Mouse (Mus musculus) left cerebral cortex, adult 9 months (tissue): ENCODE measurements around the gene Tap2.
A peak's percentile ranks its signal among the peaks of the same experiment; 100 is the strongest.
"Not testable (repeated sequence)": the region's sequence is repeated elsewhere in the genome, so short reads cannot be mapped to it uniquely, and the experiment has no call there.

Source experiments
- DNase-seq, 2 experiments: peaks; one replicate each; pipeline ENCODE4 v3.0.0; 2022; ENCODE audit warnings: low spot score in 2 of 2

Gene Tap2

DNA sequence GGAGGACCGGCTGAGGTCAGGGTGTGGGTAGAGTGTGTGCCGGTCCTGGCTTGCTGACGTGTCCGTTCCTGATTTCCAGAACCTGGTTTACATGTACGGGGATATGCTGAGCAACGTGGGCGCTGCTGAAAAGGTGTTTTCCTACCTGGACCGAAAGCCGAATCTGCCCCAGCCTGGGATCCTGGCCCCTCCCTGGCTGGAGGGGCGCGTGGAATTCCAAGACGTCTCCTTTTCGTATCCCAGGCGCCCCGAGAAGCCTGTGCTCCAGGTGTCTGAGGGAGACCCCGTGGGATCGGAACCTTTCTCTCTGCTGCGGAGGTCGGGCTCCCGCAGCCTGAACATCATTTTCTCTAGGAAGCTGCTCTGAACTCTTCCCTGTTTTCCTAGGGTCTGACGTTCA lies 10.6 kb downstream of the Tap2 start:
- no peak for DNase-seq

DNA sequence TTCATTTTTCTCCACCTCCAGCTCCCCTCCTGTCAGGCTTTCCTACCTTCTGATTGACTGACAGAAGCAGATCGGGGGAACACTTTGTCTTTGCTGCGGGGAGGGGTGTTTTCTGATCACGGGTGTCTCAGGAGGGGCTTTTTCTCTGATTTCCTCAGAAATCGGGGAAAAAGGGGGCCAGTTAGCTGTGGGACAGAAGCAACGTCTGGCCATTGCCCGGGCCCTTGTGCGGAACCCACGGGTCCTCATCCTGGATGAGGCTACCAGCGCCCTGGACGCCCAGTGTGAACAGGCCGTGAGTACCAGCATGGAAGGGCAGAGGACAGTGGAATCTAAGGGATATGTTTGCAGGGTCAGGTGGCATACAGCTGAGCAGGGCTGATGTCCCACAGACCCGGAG lies 11.8 kb downstream of the Tap2 start:
- DNase-seq = no peak

DNA sequence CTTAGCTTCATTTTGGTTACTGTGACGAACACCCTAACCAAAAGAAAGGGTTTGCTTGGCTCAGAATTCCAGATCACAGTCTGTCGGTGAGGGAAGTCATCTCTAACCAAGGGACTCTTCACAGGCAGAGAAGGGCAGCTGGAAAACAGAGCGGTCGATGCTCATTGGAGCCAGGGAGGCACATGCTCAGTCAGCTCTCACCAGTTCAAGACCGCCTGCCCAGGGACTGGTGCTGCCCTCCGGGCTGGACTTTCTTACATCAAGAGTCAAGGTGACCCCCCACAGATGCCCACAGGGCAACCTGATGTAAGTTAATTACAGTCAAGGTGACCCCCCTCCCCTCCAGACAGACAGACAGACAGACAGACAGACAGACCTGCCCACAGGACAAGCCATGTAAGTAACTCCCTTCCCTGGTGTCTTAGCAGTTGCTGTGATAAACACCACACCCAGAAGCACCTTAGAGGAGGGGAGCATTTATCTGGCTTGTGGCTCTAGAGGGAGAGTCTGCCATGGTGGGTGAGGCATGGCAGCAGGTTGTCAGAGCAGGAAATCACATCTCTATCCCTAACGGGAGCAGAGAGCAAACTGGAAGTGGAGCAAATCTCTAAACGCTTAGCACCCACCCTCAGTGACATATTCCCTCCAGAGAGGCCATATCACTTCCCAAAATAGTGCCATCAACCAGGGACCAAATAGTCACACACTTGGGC lies 14.0 kb downstream of the Tap2 start:
- DNase-seq = no peak

DNA sequence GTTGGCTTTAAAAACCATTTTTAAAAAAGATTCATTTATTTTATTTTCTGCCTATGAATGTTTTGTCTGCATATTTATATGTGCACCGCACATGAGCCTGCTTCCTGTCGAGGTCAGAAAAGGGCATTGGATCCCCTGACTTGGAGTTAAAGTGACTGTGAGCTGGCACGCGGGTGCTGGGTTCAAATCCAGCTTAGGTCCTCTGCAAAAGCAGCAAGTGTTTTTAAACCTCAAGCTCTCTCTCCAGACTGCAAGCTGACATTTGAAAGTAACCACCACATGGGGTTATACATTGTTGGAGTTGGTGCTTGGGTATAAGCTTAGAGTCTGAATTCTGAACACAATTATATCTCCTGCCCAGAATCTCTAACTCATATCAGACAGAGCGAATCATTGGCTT lies 14.7 kb downstream of the Tap2 start:
- no peak for DNase-seq

DNA sequence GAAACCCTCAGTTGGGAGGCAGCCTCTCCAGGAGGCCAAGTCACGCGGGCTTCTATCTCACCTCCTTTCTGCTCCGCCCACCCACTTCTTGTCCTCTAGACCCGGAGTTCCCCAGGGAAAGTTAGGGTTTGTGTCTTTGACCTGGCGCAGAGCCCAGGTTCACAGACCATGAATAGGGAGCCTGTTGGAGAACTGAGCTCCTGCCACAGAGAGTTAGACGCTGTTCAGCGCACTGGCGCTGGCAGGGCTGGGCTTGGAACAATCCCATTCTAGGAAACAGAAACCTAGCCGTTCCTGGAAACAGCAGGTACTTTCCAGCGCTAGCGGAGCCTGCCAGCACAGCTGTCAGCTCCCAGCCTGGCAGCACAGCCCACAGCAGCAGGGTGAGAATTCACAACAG lies 15.3 kb downstream of the Tap2 start:
- peak in 1 of 2 experiments; percentile 56 for DNase-seq

DNA sequence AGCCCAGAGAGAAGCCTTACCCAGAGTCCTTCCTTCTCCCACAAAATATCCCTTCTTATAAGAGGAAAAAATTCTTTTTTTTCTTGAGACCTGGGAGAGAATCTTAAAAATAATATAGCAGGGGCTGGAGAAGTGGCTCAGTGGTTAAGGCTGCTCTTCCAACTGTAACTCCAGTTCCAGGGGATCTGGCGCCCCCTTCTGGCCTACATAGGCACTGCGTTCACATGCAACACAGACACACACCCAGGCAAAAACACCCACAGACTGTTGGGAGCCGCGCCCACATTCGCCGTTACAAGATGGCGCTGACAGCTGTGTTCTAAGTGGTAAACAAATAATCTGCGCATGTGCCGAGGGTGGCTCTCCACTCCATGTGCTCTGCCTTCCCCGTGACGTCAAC lies 15.8 kb downstream of the Tap2 start:
- DNase-seq = not testable (repeated sequence)

DNA sequence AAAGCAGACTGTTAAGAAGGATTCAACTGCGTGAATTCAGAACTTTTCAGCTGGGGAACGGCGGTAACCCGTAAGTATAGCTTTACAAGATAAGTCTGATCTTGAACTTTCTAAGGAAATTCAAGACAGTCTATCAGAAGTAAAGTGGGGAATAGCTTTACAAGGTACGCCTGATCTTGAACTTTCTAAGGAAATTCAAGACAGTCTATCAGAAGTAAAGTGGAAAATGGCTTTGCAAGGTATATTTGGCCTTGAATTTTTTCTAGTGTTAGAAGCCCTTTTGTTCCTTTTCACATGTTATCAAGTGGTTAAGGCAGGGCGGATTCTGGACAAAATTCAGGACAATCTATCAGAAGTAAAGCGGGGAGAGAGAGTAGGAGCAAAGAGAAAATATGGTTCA lies 16.5 kb downstream of the Tap2 start:
- DNase-seq = peak; percentile 45 to 58

DNA sequence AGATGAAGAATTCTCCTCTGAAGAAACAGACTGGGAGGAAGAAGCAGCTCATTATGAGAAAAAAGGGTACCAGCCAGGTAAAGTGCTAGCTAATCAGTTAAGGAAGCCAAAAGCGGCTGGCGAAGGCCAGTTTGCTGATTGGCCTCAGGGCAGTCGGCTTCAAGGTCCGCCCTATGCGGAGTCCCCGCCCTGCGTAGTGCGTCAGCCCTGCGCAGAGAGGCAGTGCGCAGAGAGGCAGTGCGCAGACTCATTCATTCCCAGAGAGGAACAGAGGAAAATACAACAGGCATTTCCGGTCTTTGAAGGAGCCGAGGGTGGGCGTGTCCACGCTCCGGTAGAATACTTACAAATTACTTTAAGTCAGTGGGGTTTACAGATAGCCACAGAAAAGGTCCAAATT lies 17.1 kb downstream of the Tap2 start:
- not testable (repeated sequence) for DNase-seq

DNA sequence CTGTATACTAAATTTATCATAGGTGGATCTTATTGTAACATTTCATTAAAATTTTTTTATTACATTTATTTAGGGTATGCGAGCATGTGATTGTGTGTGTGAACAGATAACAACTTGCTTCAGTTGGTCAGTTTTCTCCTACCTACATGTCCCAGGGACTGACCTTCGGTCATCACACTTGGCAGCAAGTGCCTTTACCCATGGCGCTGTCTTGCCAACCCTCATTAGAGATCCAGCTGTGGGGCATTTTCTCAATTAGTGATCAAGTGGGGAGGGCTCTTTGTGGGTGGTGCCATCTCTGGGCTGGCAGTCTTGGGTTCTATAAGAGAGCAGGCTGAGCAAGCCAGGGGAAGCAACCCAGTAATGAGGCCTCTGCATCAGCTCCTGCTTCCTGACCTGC lies 21.5 kb downstream of the Tap2 start:
- DNase-seq = no peak

DNA sequence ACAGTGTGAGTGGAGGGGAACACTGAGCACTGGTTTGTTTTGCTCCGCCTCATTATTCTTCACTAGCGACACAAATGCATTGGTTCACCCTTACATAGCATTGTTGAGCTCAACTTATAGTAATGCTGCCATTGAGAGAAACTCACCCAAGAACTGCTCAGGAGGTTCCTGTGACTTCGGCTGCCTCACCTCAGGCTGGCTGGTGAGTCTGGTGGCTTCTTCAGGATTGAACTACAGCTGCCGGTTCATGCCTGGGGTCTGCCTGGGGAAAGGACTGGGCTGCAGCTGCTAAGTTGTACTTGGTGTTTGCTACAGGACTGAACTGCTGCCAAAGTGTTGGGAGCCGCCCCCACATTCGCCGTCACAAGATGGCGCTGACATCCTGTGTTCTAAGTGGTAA lies 22.1 kb downstream of the Tap2 start:
- DNase-seq = no peak

DNA sequence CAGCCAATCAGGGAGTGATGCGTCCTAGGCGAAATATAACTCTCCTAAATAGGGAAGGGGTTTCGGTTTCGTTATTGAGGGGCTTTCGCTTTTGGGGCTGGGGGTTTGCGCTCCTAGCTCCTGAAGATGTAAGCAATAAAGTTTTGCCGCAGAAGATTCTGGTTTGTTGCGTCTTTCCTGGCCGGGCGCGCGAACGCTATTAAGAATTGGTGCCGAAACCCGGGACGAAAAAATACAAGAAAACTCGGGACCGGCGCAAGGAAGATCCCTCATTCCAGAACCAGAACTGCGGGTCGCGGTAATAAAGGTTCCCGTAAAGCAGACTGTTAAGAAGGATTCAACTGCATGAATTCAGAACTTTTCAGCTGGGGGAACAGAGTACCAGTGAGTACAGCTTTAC lies 22.6 kb downstream of the Tap2 start:
- DNase-seq = not testable (repeated sequence)

DNA sequence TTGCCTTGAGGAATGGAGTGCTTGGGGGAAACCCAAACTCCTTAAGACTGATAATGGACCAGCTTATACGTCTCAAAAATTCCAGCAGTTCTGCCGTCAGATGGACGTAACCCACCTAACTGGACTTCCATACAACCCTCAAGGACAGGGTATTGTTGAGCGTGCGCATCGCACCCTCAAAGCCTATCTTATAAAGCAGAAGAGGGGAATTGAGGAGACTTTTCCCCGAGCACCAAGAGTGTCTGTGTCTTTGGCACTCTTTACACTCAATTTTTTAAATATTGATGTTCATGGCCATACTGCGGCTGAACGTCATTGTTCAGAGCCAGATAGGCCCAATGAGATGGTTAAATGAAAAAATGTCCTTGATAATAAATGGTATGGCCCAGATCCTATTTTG lies 27.6 kb downstream of the Tap2 start:
- peak in 1 of 2 experiments; percentile 20 for DNase-seq

DNA sequence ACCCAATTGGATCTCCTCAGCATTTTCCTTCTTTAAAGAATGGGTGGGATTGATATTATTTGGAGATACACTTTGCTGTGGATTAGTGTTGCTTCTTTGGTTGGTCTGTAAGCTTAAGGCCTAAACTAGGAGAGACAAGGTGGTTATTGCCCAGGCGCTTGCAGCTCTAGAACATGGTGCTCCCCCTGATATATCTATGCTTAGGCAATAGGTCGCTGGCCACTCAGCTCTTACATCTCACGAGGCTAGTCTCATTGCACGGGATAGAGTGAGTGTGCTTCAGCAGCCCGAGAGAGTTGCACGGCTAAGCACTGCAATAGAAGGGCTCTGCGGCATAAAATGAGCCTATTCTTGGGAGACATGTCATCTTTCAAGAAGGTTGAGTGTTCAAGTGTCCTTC lies 28.7 kb downstream of the Tap2 start:
- not testable (repeated sequence) for DNase-seq

DNA sequence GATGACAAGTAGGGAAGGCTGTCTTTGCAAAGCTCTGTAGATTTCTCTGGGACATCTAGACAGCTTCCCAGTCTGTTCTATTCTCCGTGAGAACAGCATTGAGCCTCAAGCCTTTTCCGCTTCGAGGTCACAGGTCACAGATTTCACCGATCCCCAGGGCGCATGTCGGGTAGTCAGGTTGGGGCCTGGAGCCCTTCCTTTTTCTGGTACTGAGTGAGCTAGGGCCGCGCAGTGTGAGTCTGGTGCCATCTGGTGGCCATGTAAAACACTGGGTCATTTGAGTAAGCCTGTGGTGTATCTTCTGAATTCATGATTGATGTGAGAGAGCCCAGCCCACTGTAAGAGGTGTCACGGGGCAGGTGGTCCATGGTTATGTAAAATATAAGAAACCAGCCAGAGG lies 31.6 kb downstream of the Tap2 start:
- peak in 1 of 2 experiments; percentile 78 for DNase-seq

DNA sequence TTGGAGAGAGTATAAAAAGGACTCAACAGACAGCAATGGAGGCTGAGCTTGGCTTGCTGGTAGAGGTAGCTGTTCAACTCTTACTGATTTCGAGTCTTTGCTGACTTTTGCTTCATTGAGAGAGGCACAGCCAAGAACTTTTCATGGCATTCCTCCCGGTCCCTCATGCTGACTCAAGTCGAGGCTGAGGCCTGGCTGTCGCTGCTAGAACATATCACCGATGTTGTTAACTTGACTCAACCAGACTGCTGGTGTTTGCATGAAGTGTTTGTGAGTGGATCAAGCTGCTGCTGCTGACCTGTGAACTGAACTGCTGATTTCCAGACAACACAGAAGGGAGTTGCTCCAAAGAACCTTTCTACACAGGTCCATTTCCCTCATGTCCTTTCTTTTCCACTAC lies 33.4 kb downstream of the Tap2 start:
- no peak for DNase-seq

DNA sequence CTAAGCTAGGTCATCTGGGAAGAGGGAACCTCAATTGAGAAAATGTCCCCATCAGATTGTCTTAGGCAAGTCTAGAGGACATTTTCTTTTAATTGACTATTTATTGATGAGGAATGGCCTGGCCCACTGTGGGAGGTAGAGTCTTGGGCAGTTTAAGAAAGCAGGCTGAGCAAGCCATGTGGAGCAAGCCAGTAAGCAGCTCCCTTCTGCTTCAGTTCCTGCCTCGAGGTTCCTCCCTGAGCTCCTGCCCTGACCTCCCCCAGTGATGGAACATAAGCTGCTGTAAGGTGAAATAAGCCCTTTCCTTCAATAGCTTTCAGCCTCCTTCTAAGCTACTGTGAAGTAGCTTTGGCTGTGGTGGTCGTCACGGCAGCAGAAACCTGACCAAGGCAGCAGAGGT lies 34.4 kb downstream of the Tap2 start:
- DNase-seq = no peak

DNA sequence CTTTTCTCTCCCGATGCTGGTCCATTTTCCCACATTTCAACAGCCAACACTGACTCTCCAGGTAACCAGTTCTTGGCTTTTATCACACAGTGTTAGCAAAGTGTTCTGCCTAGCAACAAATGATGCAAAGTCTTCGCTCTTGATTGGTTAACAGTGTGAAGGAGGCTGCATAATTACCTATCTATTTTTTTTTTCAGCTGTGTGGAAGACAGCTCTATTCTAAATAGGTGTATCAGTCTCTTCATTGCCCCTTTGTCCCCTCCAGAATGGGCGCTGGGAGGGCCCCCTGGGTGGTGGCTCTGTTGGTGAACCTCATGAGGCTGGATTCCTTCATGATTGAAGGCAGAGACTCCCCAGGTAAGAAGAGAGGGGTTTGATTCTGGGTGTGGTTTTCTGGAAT lies 35.4 kb downstream of the Tap2 start, which contains the start of gene H2-Ob:
H2-Ob (plus strand) TSS at position 198 of the 400 bp plus-strand sequence.
- peak in 1 of 2 experiments; percentile 58 for DNase-seq

DNA sequence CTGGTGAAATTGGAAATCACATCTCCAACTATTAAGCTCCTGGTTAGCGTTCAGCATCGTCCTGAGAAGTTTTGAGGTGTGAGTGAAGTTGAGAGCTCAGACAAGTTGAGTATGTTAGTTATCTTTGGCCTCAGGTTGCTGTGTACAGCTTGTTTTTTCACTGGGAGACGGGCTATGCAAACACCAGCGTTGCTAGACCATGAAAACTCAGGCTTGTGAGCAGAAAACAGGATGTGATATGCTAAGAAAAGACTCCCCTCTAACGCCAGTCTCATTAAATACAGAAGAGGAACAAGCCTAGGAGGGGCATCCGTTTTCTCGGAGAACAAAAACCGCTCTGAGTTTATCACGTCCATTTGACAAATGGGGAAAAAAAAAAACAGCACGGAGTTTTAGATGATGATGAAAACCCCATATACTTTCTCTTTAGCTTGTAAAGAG lies 36.3 kb downstream of the Tap2 start:
- no peak for DNase-seq

DNA sequence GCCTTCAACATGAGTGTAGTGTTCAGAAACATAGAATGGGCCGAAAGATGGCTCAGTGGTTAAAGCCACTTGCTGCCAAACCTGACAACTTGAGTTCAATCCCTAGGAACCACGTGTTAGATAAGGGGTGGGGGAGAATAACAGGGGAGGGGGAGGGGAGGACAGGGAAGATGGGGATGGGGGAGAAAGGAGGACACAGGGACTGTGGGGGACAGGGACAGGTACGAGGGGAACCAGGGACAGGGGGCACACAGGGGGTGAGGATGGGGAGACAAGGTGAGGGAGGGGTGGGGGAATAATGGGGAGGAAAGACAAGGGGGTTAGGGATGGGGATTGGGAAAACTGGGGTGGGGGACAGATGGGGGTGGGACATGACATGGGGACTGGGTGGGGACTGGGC lies 37.0 kb downstream of the Tap2 start:
- DNase-seq = no peak

DNA sequence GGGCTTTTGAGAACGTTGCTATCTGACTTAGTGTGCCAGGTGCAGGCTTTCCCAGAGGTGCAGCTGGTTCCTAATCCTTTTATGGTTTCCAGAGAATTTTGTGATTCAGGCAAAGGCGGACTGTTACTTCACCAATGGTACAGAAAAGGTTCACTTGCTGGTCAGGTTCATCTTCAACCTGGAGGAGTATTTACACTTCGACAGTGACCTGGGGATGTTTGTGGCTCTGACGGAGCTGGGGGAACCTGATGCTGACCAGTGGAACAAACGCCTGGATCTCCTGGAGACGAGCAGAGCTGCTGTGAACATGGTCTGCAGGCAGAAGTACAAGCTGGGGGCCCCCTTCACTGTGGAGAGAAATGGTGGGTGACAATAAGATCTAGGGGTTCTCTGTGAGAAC lies 37.6 kb downstream of the Tap2 start:
- no peak for DNase-seq

DNA sequence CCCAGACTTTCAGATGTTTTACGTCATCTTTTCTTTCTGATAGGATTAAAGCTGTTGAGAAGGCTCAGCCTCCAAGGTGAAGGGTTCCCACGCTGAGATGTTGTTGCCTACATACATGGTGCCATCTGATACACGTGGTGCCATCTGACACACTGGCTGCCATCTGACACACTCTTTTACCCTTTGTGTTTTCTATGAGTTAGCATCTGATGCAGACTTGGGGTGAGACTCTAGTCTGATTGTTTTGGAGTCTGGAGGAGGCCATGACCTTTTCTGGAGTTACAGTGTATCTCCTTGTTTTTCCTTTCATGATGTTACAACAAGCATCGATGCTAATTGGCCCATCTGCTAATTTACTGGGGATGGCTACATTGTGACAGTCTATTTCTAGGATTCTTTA lies 41.3 kb downstream of the Tap2 start:
- no peak for DNase-seq

DNA sequence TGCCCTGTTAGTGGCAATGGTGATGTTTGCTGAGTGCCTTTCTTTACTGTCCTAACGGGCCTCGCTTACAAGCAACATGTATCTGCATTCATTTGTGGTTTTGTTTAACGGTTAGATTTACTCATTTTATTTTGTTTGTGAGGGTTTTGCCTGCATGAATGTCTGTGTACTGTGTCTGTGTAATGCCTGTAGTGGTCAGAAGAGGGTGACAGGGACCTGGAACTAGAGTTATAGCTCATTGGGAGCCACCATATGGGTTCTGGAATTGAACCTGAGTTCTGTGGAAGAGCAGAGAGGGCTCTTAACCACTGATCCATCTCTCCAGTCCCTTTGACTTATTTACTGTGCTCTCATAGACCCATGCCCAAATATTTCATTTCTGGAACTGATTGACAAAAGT lies 43.7 kb downstream of the Tap2 start:
- no peak for DNase-seq

DNA sequence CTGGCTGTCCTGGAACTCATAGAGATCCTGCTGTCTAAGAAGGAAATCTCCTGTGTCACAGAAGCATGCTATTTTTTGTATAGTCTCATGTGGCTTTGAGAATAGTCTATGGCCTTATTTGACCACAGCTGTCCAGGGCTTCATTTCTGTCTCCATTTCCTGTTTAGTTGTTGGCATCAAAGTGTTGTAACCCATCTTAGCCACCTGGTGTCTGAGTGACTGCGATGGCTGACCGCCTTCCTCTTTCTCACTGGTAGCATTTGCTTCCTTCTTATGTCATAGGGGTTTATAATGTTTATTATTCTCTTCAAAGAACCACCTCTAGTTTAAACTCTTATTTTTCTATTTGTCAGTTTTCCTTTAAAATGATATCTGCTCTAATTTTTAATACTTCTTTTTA lies 45.4 kb downstream of the Tap2 start:
- DNase-seq = no peak

DNA sequence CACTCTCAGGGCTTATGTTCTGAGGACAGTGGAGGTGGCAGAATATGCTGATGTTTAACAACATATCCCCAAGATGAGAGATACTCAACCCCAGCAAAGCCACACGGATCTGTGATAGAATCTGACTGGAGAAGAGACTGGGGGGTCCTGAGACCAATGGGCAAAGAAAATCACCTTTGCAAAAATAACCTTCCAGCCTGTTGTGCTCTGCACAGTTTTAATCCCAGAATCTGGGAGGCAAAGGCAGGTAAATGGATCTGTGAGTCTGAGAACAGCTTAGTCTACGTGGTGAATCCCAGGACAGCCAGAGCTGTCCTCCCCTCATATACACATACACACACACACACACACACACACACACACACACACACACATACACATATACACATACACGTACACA lies 46.0 kb downstream of the Tap2 start:
- no peak for DNase-seq
